8 mouse cellular contexts compared by ENCODE assay signal in genomic region chr7:110627099-110627482, GRCm38 (mm10). TPM values are rescaled to one million over a fixed set of nuclear protein-coding genes. Genes with fewer than 3 reads are reported as not detected.
DNase-seq lines count a peak whose midpoint lies in the region; ATAC-seq lines count a peak whose summit lies in the region.

No protein-coding gene starts in this region.

- H3K27ac ChIP-seq in heart, embryonic 13.5 days (replicated peaks) = no peak overlapping the region
- H3K27ac ChIP-seq in heart, embryonic 14.5 days (replicated peaks in 1 of 2; ENCODE audit: control insufficient read depth in 1 of 2, insufficient read depth in 1 of 2, low read depth in 2 of 2, low read length in 2 of 2) = no peak overlapping the region; a peak in 1 of 4 replicates
- no peak overlapping the region for H3K27ac ChIP-seq in limb, embryonic 13.5 days
- no peak overlapping the region for H3K27ac ChIP-seq in stomach, embryonic 14.5 days (ENCODE audit: low read length)

- no peaks in the 10 kb centered on the region for H3K9me3 ChIP-seq in heart, embryonic 13.5 days
- no peaks in the 10 kb centered on the region for H3K9me3 ChIP-seq in heart, embryonic 14.5 days (ENCODE audit: control insufficient read depth, low read length)
- H3K9me3 ChIP-seq in limb, embryonic 13.5 days = no peaks in the 10 kb centered on the region
- no peaks in the 10 kb centered on the region for H3K9me3 ChIP-seq in stomach, embryonic 14.5 days (ENCODE audit: control insufficient read depth, low read depth, low read length)

- WGBS in heart, embryonic 13.5 days = 2% methylated on average over 12 of the region's 12 CpGs
- WGBS in heart, embryonic 14.5 days = 2% methylated on average over 12 of the region's 12 CpGs
- WGBS in limb, embryonic 13.5 days = 0% methylated on average over 12 of the region's 12 CpGs
- WGBS in stomach, embryonic 14.5 days = 2% methylated on average over 12 of the region's 12 CpGs

- peaks cover 68% of the 10 kb centered on the region for H3K4me1 ChIP-seq in heart, embryonic 13.5 days
- peaks cover 29 to 40% of the 10 kb centered on the region in 2 experiments for H3K4me1 ChIP-seq in heart, embryonic 14.5 days (ENCODE audit: control insufficient read depth in 2 of 2, insufficient read depth in 2 of 2, low read length in 2 of 2)
- peaks cover 49% of the 10 kb centered on the region for H3K4me1 ChIP-seq in limb, embryonic 13.5 days
- H3K4me1 ChIP-seq in stomach, embryonic 14.5 days (ENCODE audit: control insufficient read depth, insufficient read depth, low read length) = peaks cover 17% of the 10 kb centered on the region; the same call in 1 of the 2 replicates

- H3K4me3 ChIP-seq in heart, embryonic 13.5 days = peak overlapping the region; percentile 64
- peak overlapping the region; percentile 55 to 61 for H3K4me3 ChIP-seq in heart, embryonic 14.5 days (ENCODE audit: control insufficient read depth in 1 of 2, insufficient read depth in 1 of 2, low read depth in 1 of 2, low read length in 2 of 2)
- peak overlapping the region; percentile 47 for H3K4me3 ChIP-seq in limb, embryonic 13.5 days
- peak overlapping the region; percentile 47 for H3K4me3 ChIP-seq in stomach, embryonic 14.5 days (ENCODE audit: low read depth, low read length)

- no peaks in the 10 kb centered on the region for H3K36me3 ChIP-seq in heart, embryonic 13.5 days
- no peaks in the 10 kb centered on the region for H3K36me3 ChIP-seq in heart, embryonic 14.5 days (ENCODE audit: control insufficient read depth, insufficient read depth, low read length)
- no peaks in the 10 kb centered on the region for H3K36me3 ChIP-seq in limb, embryonic 13.5 days
- H3K36me3 ChIP-seq in stomach, embryonic 14.5 days (ENCODE audit: control insufficient read depth, insufficient read depth, low read length) = no peaks in the 10 kb centered on the region

- no peak for ATAC-seq in heart, embryonic 13.5 days (ENCODE audit: extremely low read depth, insufficient number of reproducible peaks, low FRiP score, low TSS enrichment)
- no peak for ATAC-seq in heart, embryonic 14.5 days (ENCODE audit: insufficient number of reproducible peaks, insufficient read depth, low FRiP score, low read depth)
- ATAC-seq in limb, embryonic 13.5 days (ENCODE audit: low FRiP score, low read depth) = 0 out of 2 replicates have a peak, but pooled peaks have one; percentile 5
- ATAC-seq in stomach, embryonic 14.5 days (ENCODE audit: insufficient number of reproducible peaks, insufficient read depth, low FRiP score, low read depth) = no peak

- H3K27me3 ChIP-seq in heart, embryonic 13.5 days (replicated peaks) = peaks cover 55% of the 10 kb centered on the region
- H3K27me3 ChIP-seq in heart, embryonic 14.5 days (ENCODE audit: control insufficient read depth, insufficient read depth, low read length) = peaks cover 18% of the 10 kb centered on the region; the same call in 1 of the 2 replicates
- H3K27me3 ChIP-seq in limb, embryonic 13.5 days = peaks cover 70% of the 10 kb centered on the region
- peaks cover 20% of the 10 kb centered on the region for H3K27me3 ChIP-seq in stomach, embryonic 14.5 days (ENCODE audit: control insufficient read depth, insufficient read depth, low read length)

- peak overlapping the region; percentile 85 for H3K9ac ChIP-seq in heart, embryonic 13.5 days
- peak overlapping the region; percentile 73; the same call in 1 of the 2 replicates for H3K9ac ChIP-seq in heart, embryonic 14.5 days (ENCODE audit: low read length)
- H3K9ac ChIP-seq in limb, embryonic 13.5 days = no peak overlapping the region
- no peak overlapping the region for H3K9ac ChIP-seq in stomach, embryonic 14.5 days (replicated peaks; ENCODE audit: low read depth, low read length)

- H3K4me2 ChIP-seq in heart, embryonic 13.5 days = peak overlapping the region; percentile 96
- H3K4me2 ChIP-seq in heart, embryonic 14.5 days (ENCODE audit: low read length) = peak overlapping the region; percentile 90
- peak overlapping the region; percentile 71 for H3K4me2 ChIP-seq in limb, embryonic 13.5 days (replicated peaks)
- peak overlapping the region; percentile 48 for H3K4me2 ChIP-seq in stomach, embryonic 14.5 days (replicated peaks; ENCODE audit: low read depth, low read length)

- no peak for DNase-seq in heart, adult 11 months
- DNase-seq in ZHBTc4 (ENCODE audit: low read depth, low spot score) = peak; percentile 34
- DNase-seq in layer of hippocampus, adult 9-11 months = no peak
- no peak for DNase-seq in spleen, postnatal 14 days (ENCODE audit: low spot score in 2 of 2)

RNA-seq across cellular contexts. Expression of gene Adm, which starts 0.4 kb away (rescaled TPM):
- polyA plus RNA-seq in heart, embryonic 13.5 days (2015; fragmentation: Nextera tagmentation; extraction: Ambion mirVana) = 9.8 and 12.0 TPM in 2 replicates
- polyA plus RNA-seq in heart, embryonic 14.5 days (2014; fragmentation: Nextera tagmentation; extraction: Ambion mirVana) = 13.7 and 15.3 TPM in 2 replicates
- 2.9 and 3.1 TPM in 2 replicates for polyA plus RNA-seq in limb, embryonic 13.5 days (2015; fragmentation: Nextera tagmentation; extraction: Ambion mirVana)
- 3.4 and 4.0 TPM in 2 replicates for polyA plus RNA-seq in stomach, embryonic 14.5 days (2014; fragmentation: Nextera tagmentation; extraction: Ambion mirVana)

RNA-seq across cellular contexts. Expression of gene Sbf2, which starts 12.4 kb away (rescaled TPM):
- polyA plus RNA-seq in heart, embryonic 13.5 days (2015; fragmentation: Nextera tagmentation; extraction: Ambion mirVana) = 25.7 and 26.6 TPM in 2 replicates
- polyA plus RNA-seq in heart, embryonic 14.5 days (2014; fragmentation: Nextera tagmentation; extraction: Ambion mirVana) = 37.1 and 38.4 TPM in 2 replicates
- polyA plus RNA-seq in limb, embryonic 13.5 days (2015; fragmentation: Nextera tagmentation; extraction: Ambion mirVana) = 28.7 and 30.9 TPM in 2 replicates
- 46.1 and 48.8 TPM in 2 replicates for polyA plus RNA-seq in stomach, embryonic 14.5 days (2014; fragmentation: Nextera tagmentation; extraction: Ambion mirVana)

Comparison
In these comparisons a context has a peak if more than half of its experiments do, and no peak if none do; other contexts are left out.
1. H3K9ac ChIP-seq: peak in heart, embryonic 13.5 days (single experiment) and heart, embryonic 14.5 days (single experiment); none in limb, embryonic 13.5 days (single experiment) and stomach, embryonic 14.5 days (single experiment).
2. Peak in every context shown above with its lines, with median percentiles within 50 percentile points of each other: H3K4me2 ChIP-seq and H3K4me3 ChIP-seq.